Mouse (Mus musculus) testis, postnatal 14 days (tissue): Measurements from ENCODE around the gene Rimbp2.
"Not testable (repeated sequence)": the region's sequence is repeated elsewhere in the genome, so short reads cannot be mapped to it uniquely, and the experiment has no call there.

Source experiments
- DNase-seq: peaks from one replicate; pipeline ENCODE4 v3.0.0; 2021; ENCODE audit warnings: low spot score

Gene Rimbp2

DNA sequence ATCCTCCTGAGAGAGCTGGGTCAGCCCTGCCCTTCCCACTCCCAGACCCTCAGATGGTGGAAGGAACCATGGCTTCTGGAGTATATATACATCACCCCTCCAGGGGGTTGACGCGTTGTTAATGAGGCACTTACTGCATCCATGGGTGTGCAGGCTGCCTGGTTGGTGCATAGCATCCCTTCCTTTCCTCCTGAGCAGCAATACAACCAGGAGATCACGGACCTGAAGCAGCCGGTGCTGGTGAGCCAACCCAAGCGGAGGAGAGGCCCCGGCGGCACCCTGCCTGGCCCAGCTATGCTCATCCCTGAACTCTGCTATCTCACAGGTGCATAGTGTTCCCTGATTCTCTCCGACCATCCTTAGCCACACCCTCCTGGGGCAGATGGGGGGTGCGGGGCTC lies 208.1 kb downstream of the Rimbp2 start:
- DNase-seq = no peak

GRCm38 (mm10) chr5:128744351-128744750 lies 208.9 kb downstream of the Rimbp2 start:
- no peak for DNase-seq

GRCm38 (mm10) chr5:128739838-128740171 lies 213.5 kb downstream of the Rimbp2 start:
- no peak for DNase-seq

- DNase-seq = no peak
These were observed 214.0 kb downstream of the Rimbp2 start for GRCm38 (mm10) chr5:128739168-128739837.

GRCm38 (mm10) chr5:128735921-128736320 lies 217.4 kb downstream of the Rimbp2 start:
- DNase-seq = peak; percentile 76

GRCm38 (mm10) chr5:128733955-128734354 lies 219.3 kb downstream of the Rimbp2 start:
- DNase-seq = no peak

GRCm38 (mm10) chr5:128732416-128733014 lies 220.8 kb downstream of the Rimbp2 start:
- DNase-seq = no peak

DNA sequence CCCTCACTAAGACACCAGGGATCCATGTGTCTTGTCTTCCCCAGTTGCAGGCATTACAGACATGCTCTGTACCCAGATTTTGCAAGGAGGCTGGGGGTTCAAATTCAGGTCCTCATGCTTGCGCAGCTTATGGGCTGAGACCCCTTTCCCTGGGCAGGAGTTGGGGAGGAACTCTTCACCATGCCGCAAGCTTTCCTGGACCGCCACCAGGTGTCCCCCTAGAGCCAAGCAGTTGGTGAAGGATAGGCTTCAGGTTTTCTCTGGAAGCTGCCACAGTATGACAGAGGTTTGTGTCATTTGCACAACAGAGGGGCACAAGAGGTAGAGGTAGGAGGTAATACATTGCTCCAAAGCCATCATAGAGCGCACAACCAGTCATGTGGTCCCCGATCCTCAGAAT lies 222.7 kb downstream of the Rimbp2 start:
- DNase-seq = no peak

GRCm38 (mm10) chr5:128729341-128729740 lies 223.9 kb downstream of the Rimbp2 start:
- DNase-seq = no peak

- DNase-seq = not testable (repeated sequence)
These were observed 232.8 kb downstream of the Rimbp2 start for GRCm38 (mm10) chr5:128720461-128720860.

- no peak for DNase-seq
These were observed 238.1 kb downstream of the Rimbp2 start for GRCm38 (mm10) chr5:128715171-128715570.

DNA sequence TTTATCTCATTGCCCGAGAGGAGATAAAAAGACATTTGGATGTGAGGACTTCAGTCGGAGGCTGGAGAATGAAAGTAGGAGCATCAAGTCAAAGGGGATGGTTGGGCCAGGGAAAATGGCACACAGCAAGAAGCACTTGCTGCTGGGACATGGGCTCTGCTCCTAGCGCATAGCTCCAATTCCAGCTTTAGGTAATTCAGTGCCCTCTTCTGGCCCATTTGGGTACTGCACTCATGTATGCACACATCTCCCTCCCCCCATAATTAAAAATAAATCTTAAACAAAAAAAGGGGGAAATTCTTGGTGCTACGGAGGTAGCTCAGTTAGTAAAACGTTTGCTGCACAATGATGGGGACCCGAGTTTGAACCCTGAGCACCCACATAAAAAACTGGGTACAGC lies 241.4 kb downstream of the Rimbp2 start:
- no peak for DNase-seq

DNA sequence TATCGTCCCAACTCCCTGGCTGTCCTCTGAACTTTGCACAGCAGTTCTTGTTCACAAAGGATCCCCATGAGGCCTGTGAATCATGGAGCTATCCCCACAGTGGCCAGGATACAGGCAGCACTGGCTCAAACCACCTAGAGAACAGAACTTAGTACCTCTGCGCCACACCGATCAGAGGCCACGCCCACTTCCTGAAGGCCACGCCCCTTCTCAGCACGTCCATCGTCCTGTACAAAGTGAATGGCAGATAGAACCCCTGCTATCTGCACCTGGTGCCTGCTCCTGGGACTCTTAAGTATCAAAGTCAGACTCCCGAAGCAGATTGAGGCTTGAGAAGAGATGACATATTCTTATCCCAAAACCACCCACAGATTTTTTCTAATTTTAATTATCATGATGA lies 242.7 kb downstream of the Rimbp2 start:
- DNase-seq = peak; percentile 59

GRCm38 (mm10) chr5:128708929-128709328 lies 244.4 kb downstream of the Rimbp2 start:
- DNase-seq = no peak
